Mouse (Mus musculus) megakaryocyte-erythroid progenitor cell, adult 5 weeks (primary cell): Measurements from ENCODE around the gene Prr13. TPM values are rescaled to one million over a fixed set of nuclear protein-coding genes. Genes with fewer than 3 reads are reported as not detected.

Source experiments
- polyA plus RNA-seq: library from polyadenylated mRNA; stranded (reverse); fragments of >175 nt; gene quantifications from 2 replicates; pipeline ENCODE4 v1.2.3, GENCODE M21; 2012

Gene Prr13
- polyA plus RNA-seq = 134 and 138 TPM in 2 replicates

DNA sequence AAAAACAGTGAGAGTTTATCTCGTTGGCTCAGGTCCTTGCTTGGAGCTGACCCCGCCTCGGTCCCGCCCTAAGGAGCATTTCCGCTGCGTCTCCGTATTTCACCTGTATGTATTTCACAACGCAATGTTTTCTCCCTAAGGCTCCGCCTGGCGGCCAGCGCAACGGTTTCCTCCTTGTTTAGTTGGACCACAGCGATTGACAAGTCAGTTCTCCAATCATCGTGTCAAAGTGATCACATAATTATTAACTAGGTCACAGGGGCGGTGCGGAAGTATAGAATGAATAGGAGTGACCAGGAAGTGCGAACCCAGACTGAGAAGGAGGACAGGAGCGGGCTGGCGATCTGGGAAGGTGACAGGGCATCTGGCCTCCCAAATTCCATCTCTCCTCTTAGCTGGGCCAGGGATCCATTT is at the start of gene Prr13:
Gene Prr13 (plus strand): TSS at position 125 of the 414 bp plus-strand sequence.

DNA sequence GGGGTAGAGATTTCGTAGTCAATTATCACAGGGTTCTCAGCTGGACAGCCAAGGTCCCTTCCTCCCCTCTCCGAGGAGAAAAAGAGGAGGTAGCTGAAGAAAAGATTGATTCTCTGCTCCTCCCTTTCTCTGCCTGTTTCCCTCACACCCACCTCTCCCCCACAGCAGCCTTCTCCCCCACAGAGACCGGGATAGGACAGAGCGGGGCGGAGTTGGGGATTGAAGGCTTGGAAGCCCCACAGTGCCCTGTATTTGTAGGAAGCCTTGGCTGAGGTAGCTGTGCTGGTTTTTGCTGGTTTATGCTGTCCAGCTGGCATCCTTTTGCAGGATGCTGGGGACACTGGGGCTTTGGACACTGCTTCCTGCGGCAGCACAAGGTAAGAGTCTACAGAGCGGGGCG is 13.7 kb upstream of the Prr13 start, which contains the start of gene Amhr2:
Gene Amhr2 (plus strand): TSS at position 222 of the 400 bp plus-strand sequence.

DNA sequence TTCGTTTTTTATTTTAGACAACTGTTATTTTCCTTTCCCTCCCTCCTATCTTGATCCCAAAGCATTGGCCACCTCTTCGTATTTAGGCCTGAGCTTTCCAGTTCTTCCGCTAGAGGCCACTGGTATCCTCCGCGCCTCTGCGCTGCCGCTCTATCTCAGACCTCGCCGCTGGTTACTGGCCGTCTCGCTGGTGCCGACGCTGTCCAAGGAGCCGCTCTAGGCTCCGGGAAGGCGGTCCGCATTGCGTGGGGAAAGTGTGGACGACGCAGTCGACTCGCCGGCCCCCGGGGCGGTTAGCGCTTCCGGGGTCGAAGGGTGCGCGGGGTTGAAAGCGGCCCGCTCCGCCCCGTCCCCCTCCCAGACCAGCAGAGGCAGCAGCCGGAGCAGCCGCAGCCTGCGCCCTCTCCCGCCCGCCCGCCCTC is 11.4 kb downstream of the Prr13 start, which contains the start of gene Pcbp2:
Gene Pcbp2 (plus strand): TSS at position 357 of the 422 bp plus-strand sequence.

DNA sequence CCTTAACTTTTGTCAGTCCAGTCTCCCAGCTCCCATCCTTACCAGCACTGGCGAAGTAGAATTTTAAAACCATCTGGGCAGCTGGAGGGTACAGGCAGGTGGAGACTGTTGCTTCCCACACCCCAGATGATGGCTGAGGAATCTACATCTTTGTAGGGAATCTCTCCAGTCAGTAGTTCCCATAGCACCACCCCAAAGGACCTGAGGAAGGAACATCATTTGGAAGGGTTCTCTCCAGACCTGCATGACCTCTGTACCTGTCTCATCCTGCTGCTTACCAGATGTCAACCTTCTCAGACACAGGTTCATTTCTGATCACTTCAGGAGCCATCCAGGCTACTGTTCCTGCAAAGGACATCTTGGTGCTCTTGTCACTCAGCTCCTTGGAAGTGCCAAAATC is 44.6 kb downstream of the Prr13 start, which contains the start of gene Gm10337:
Gene Gm10337 (plus strand): TSS at position 276 of the 400 bp plus-strand sequence.

Other genes with a start within 250 kb of the Prr13 start
- 84.2 and 101 TPM in 2 replicates for gene Itgb7, start 227.1 kb upstream of the Prr13 start, polyA plus RNA-seq
- gene Rarg, start 201.5 kb upstream of the Prr13 start, polyA plus RNA-seq = 27.5 and 28.1 TPM in 2 replicates
- 0.03 TPM in 1 of 2 replicates, not detected in the other for gene Gm9918, start 188.5 kb upstream of the Prr13 start, polyA plus RNA-seq
- gene Mfsd5, start 179.6 kb upstream of the Prr13 start, polyA plus RNA-seq = 56.2 and 68.1 TPM in 2 replicates
- 19.1 and 19.4 TPM in 2 replicates for gene Espl1, start 162.8 kb upstream of the Prr13 start, polyA plus RNA-seq
- 29.5 and 31.4 TPM in 2 replicates for gene Pfdn5, start 132.9 kb upstream of the Prr13 start, polyA plus RNA-seq
- gene Myg1, start 127.3 kb upstream of the Prr13 start, polyA plus RNA-seq = 121 and 133 TPM in 2 replicates
- 148 and 161 TPM in 2 replicates for gene Aaas, start 108.3 kb upstream of the Prr13 start, polyA plus RNA-seq
- gene Sp7, start 91.8 kb upstream of the Prr13 start, polyA plus RNA-seq = 0.04 and 0.06 TPM in 2 replicates
- 16.0 and 32.9 TPM in 2 replicates for gene Sp1, start 52.9 kb upstream of the Prr13 start, polyA plus RNA-seq
- gene Amhr2, start 13.7 kb upstream of the Prr13 start, polyA plus RNA-seq = 0.10 TPM in 2 replicates
- gene Pcbp2, start 11.5 kb downstream of the Prr13 start, polyA plus RNA-seq = 745 and 751 TPM in 2 replicates
- not detected in 2 replicates for gene Gm10337, start 44.7 kb downstream of the Prr13 start, polyA plus RNA-seq
- 0.26 and 0.75 TPM in 2 replicates for gene Map3k12, start 58.0 kb downstream of the Prr13 start, polyA plus RNA-seq
- 70.8 and 71.1 TPM in 2 replicates for gene Tarbp2, start 59.2 kb downstream of the Prr13 start, polyA plus RNA-seq
- 1.0 and 2.2 TPM in 2 replicates for gene Npff, start 65.9 kb downstream of the Prr13 start, polyA plus RNA-seq
- gene Gm28047, start 166.0 kb downstream of the Prr13 start, polyA plus RNA-seq = not detected in 2 replicates
- 13.2 and 19.2 TPM in 2 replicates for gene Atf7, start 166.4 kb downstream of the Prr13 start, polyA plus RNA-seq
- 113 and 127 TPM in 2 replicates for gene Atp5g2, start 213.3 kb downstream of the Prr13 start, polyA plus RNA-seq